Mouse (Mus musculus) heart, embryonic 16.5 days (tissue): ENCODE data around the gene Rhebl1. TPM values are rescaled to one million over a fixed set of nuclear protein-coding genes. Genes with fewer than 3 reads are reported as not detected.

ENCODE experiments used
- ATAC-seq: fragments of 200-750 bp; cut with Nextera tagmentation; replicated peaks from 2 replicates; pipeline ENCODE4 v1.8.0; 2017; ENCODE audit warnings: moderate number of reproducible peaks; ENCODE audit not compliant: insufficient read depth, low FRiP score; ENCODE audit errors: extremely low read depth
- H3K27ac ChIP-seq: fragments of 300-500 bp; sonication (generic); 2 replicates; pipeline ENCODE4 v1.5.1; 2014; ENCODE audit warnings: mild to moderate bottlenecking, low read length, control low read depth, moderate library complexity
- H3K27me3 ChIP-seq: fragments of 300-500 bp; sonication (generic); 2 replicates; pipeline ENCODE4 v1.6.1; 2014; ENCODE audit warnings: low read length, mixed read lengths; ENCODE audit not compliant: control insufficient read depth, insufficient read depth
- H3K36me3 ChIP-seq: fragments of 300-500 bp; sonication (generic); 2 replicates; pipeline ENCODE4 v1.6.1; 2014; ENCODE audit not compliant: control insufficient read depth, insufficient read depth
- H3K4me1 ChIP-seq: fragments of 300-500 bp; sonication (generic); 2 replicates; pipeline ENCODE4 v1.6.1; 2014; ENCODE audit warnings: low read length, mixed read lengths; ENCODE audit not compliant: control insufficient read depth, insufficient read depth
- H3K4me2 ChIP-seq: fragments of 300-500 bp; sonication (generic); 2 replicates; pipeline ENCODE4 v1.6.1; 2014; ENCODE audit warnings: low read depth, mild to moderate bottlenecking, control low read depth, low read length
- H3K4me3 ChIP-seq: fragments of 300-500 bp; sonication (generic); 2 replicates; pipeline ENCODE4 v1.5.1; 2014; ENCODE audit warnings: mild to moderate bottlenecking, control low read depth, low read length
- H3K9ac ChIP-seq: fragments of 300-500 bp; sonication (generic); 2 replicates; pipeline ENCODE4 v1.6.1; 2014; ENCODE audit warnings: low read length, control low read depth
- H3K9me3 ChIP-seq: fragments of 300-500 bp; sonication (generic); replicated peaks from 2 replicates; pipeline ENCODE4 v1.6.1; 2016; ENCODE audit warnings: low read length; ENCODE audit not compliant: control insufficient read depth
- WGBS: fragments of 180-500 bp; shearing (Covaris S2); extraction: QIAGEN DNeasy Blood & Tissue Kit; methylation state at CpG from one replicate; pipeline ENCODE4 v1.1.7; 2014; 5-methylcytosine and 5-hydroxymethylcytosine counted together
- polyA plus RNA-seq: library from polyadenylated mRNA; unstranded; fragments of >200 nt; fragmentation: Nextera tagmentation; extraction: Ambion mirVana; gene quantifications from 2 replicates; pipeline ENCODE4 v1.2.1, GENCODE M21; 2015

Gene Rhebl1
- polyA plus RNA-seq, 1 experiment from 2014 or later, result 7.3 TPM

DNA sequence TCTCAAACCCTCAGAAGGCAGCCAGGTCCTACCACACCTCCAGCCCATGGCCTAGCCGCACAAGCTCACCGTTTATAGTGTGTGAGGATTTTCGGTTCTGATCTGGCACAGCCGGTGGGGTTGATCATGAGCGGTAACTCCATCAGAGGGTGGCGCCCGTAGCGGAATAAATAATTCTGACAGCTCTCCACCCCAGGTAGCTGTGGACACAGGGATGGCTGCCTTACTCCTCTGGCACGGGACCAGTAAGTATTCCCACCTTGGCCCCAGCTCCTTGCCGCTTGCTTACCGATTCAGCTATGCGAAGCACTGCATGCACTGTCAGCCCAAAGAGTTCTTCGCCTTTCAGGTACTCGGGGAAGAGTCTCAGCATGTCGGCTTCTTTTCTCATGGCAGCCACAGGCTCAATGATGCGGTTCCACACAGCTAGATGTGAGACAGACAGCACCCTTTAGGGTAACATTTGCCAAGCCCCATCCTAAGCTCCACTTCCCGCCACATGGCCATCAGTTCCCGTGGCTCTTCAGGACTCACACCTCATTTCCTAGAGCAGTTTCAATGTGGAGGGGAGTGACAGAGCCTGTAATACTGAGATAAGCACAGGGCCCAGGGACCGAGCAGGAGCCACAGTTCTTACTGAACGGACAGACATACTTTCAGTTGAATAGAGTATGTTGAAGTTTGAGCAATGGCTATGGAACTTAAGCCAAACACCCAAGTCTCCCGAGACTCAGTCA lies 57.2 kb downstream of the Rhebl1 start:
- H3K27ac ChIP-seq, result no peak overlapping the region
- peaks cover 89% of the 10 kb centered on the region for H3K36me3 ChIP-seq
- H3K27me3 ChIP-seq, result no peaks in the 10 kb centered on the region
- H3K9ac ChIP-seq, result no peak overlapping the region
- WGBS, result 90% methylated on average over 21 of the region's 21 CpGs
- no peak for ATAC-seq
- H3K4me2 ChIP-seq, result no peak overlapping the region
- H3K9me3 ChIP-seq, result no peaks in the 10 kb centered on the region
- H3K4me3 ChIP-seq, result no peak overlapping the region
- H3K4me1 ChIP-seq, result peaks cover 7% of the 10 kb centered on the region

DNA sequence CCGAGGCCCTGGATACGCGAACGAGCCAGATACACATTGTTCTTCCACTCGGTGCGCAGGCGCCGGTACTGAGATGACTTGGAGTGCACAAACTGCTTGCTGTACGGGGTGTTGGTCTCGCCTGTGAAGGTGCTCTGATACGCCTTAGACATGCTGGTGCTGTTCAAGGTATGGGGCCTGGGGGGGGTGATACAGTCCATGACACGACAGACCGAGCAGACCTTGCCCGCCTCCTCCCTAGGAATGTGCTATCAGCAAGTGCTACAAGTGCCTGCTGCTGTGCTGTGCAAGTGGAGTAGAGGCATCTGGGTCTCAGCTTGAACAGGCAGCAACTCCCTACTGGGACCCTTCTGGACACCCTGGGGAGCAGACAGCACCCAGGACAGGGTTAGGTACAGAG lies 59.0 kb downstream of the Rhebl1 start:
- no peak overlapping the region for H3K4me3 ChIP-seq
- H3K27ac ChIP-seq, result no peak overlapping the region; the same call in 1 of the 2 replicates
- WGBS, result 69% methylated on average over 14 of the region's 14 CpGs
- H3K36me3 ChIP-seq, result peaks cover 70% of the 10 kb centered on the region
- no peak overlapping the region for H3K4me2 ChIP-seq
- no peak for ATAC-seq
- H3K9me3 ChIP-seq, result no peaks in the 10 kb centered on the region
- peaks cover 13% of the 10 kb centered on the region for H3K4me1 ChIP-seq
- no peaks in the 10 kb centered on the region for H3K27me3 ChIP-seq
- no peak overlapping the region for H3K9ac ChIP-seq

DNA sequence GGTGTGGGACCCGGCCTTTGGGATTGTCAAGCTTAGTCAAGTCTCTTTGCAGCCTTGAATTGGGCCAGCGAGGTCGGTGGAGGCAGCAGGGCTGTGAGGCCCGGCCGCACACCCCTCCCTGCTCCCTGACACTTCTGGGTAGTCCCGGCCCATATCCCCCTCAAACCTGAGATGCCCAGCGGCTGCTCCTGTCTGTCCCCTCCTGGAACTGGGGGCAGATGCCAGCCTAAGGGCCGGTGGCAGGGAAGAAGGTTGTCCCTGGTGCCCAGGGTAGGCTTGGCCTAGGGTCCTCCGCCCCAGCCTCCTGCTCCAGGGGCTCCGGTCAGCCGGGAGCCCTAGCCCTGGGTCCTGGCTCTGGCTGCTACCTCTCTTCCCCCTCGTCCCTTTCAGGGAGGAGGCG lies 60.3 kb downstream of the Rhebl1 start:
- WGBS, result 81% methylated on average over 13 of the region's 13 CpGs
- no peaks in the 10 kb centered on the region for H3K27me3 ChIP-seq
- no peaks in the 10 kb centered on the region for H3K9me3 ChIP-seq
- peaks cover 23% of the 10 kb centered on the region for H3K4me1 ChIP-seq
- no peak for ATAC-seq
- no peak overlapping the region for H3K4me2 ChIP-seq
- no peak overlapping the region for H3K4me3 ChIP-seq
- peaks cover 58% of the 10 kb centered on the region for H3K36me3 ChIP-seq
- no peak overlapping the region for H3K27ac ChIP-seq
- no peak overlapping the region for H3K9ac ChIP-seq

DNA sequence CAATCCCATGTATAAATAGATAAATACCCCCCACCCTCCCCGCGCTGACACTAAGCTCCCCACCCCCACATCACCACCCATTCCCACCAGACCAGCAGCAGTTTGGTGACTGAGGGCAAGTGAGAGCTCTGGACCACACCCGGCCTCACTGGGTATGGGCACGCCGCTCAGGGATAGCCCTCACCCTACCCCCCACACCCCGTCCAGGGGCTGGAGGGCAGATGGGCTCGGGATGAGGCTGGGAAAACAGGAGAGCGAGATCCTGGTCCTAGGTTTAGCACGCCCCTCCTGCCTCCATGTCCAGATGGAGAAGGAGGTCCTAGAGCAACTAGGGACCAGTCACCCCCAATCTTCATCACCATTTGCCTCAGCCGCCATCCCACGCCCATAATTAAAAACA lies 61.1 kb downstream of the Rhebl1 start:
- no peak overlapping the region for H3K4me2 ChIP-seq
- H3K4me1 ChIP-seq, result peaks cover 27% of the 10 kb centered on the region
- no peaks in the 10 kb centered on the region for H3K9me3 ChIP-seq
- no peaks in the 10 kb centered on the region for H3K27me3 ChIP-seq
- WGBS, result 84% methylated on average over 11 of the region's 11 CpGs
- no peak for ATAC-seq
- H3K27ac ChIP-seq, result no peak overlapping the region
- no peak overlapping the region; the same call in 1 of the 2 replicates for H3K9ac ChIP-seq
- no peak overlapping the region for H3K4me3 ChIP-seq
- H3K36me3 ChIP-seq, result peaks cover 50% of the 10 kb centered on the region

DNA sequence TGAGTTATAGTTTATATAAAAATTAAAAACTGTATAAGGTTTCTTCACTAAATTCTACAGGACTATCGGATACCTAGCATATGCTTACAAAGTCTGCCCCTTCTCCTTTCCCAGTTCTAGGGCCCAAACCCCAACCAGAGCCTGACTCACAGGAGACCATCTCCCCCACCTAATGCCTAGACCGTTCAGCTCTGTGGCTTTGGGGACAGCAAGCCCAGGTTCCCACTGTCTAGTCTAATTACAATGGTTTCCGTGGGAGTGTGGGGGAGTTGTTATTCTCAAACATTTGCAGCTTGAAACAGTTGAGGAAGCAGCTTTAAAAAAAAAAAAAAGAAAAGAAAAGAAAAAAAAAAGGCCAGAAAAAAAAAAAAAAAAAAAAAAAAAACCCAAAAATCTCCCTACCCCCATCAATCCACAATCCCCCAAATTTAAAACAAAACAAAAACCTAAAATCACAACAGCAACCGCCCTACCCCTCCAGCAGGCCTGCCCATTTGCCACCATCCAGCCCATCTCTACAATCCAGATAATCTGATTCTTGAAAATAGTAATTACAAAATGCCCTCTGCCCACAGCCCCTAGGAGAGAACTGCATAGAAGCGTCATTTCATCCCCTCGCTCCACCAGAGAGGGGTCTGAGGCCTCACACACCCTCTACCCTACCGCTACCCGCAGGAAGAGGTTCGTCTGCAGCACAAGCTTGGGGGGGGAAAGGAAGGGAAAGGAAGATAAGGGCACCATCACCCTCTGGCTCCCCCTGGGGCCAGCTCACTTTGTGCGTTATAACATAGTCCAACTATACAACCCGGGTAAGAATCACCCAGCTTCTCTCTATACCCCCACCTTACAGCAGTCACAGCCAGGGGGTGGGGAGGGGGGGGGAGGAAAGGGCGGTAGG lies 61.9 kb downstream of the Rhebl1 start:
- Histone ChIP-seq H3K9me3 (no peaks in the 10 kb centered on the region), H3K27ac (peak overlapping the region; percentile 100), H3K4me1 (peaks cover 33% of the 10 kb centered on the region), H3K9ac (no peak overlapping the region), H3K4me3 (no peak overlapping the region), H3K27me3 (no peaks in the 10 kb centered on the region), H3K4me2 (peak overlapping the region; percentile 72), H3K36me3 (peaks cover 42% of the 10 kb centered on the region)
- no peak for ATAC-seq
- WGBS, result 46% methylated on average over 12 of the region's 12 CpGs

DNA sequence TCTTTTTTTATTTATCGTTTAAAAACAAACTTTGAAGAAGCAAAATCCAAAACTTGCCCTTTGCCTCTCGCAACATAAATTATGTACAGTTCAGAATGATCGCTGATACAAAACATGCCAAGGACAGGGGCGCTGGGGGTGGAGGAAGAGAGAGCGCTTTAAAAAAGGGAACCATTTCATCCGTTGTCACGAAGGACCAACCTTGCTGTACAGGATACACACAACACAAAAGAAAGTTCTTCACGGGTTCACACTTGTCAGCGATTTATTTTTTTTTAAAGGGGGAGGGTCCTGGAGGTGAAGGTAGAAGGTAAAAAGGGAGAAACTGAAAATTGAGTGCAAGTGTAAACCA lies 62.7 kb downstream of the Rhebl1 start:
- Histone ChIP-seq H3K4me2 (peak overlapping the region; percentile 72), H3K9me3 (no peaks in the 10 kb centered on the region), H3K9ac (peak overlapping the region; percentile 69), H3K4me1 (peaks cover 36% of the 10 kb centered on the region), H3K27ac (peak overlapping the region; percentile 100), H3K4me3 (peak overlapping the region; percentile 87), H3K36me3 (peaks cover 34% of the 10 kb centered on the region), H3K27me3 (no peaks in the 10 kb centered on the region)
- ATAC-seq, result no peak
- 14% methylated on average over 9 of the region's 9 CpGs for WGBS

DNA sequence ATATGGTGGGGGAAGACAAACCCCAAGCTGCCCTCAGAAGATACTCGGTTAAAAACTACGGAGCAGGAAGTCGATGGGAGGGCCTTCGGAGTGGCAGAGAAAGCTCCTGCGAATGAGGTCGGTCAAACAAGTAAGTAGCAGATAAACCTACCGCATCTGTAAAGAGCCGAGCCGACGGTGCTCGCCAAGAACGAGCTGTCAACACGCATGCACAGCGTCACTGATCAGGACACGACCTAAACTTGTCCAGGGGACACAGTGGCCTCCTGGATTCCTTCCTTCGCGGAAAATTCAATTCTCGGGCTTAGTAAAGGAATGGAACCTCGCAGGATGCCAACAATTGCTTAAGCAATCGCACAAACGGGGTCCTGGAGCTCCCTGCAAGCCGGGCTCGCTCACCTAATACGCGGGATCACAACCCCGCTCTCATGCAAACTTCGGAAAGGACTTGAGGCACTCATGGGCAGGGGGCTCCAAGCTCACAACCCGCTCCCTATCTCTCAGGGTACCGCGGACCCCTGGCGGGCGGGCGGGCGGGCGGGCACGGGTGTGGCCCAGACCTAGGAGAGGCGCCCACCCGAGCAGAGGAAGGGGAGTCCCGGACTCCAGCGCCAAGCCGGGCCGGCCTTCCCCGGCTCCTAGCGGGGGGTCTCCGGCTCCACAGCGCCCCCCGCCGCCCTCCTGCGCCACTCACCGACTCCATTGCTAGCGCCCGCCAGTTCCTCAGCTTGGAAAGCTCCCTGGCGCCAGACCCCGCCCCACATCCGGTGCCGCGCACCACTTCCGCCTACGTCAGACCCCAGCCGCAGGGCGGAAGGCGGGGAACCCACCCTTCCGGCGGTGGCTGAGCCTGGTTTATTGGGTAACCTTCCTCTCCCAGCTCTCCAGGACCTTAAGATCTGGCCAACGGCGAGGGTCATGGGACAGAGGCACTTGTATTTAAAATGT lies 63.3 kb downstream of the Rhebl1 start, which contains the start of gene Prkag1:
Gene Prkag1 (minus strand): TSS at position 786 of the 948 bp plus-strand sequence.
- H3K4me1 ChIP-seq, result peaks cover 36% of the 10 kb centered on the region
- peaks cover 28% of the 10 kb centered on the region for H3K36me3 ChIP-seq
- peak within 1 kb of the TSS; percentile 100 for H3K27ac ChIP-seq
- peak within 1 kb of the TSS; percentile 87 for H3K4me3 ChIP-seq
- H3K4me2 ChIP-seq, result peak within 1 kb of the TSS; percentile 75
- peak within 1 kb of the TSS; percentile 96 for H3K9ac ChIP-seq
- H3K9me3 ChIP-seq, result no peaks in the 10 kb centered on the region
- peak; percentile 95 for ATAC-seq
- WGBS, result under 1% methylated on average over 54 of the region's 66 CpGs
- H3K27me3 ChIP-seq, result no peaks in the 10 kb centered on the region
